Mouse (Mus musculus) lung, embryonic 15.5 days (tissue): ENCODE results near the gene Chaf1a. TPM values are rescaled to one million over a fixed set of nuclear protein-coding genes. Genes with fewer than 3 reads are reported as not detected.

Source experiments
- ATAC-seq: fragments of 200-750 bp; cut with Nextera tagmentation; 2 replicates; pipeline ENCODE4 v1.8.0; 2017; ENCODE audit warnings: moderate number of reproducible peaks, borderline replicate concordance; ENCODE audit not compliant: low FRiP score, low TSS enrichment; ENCODE audit errors: extremely low read depth
- H3K27ac ChIP-seq: fragments of 300-500 bp; sonication (generic); 2 replicates; pipeline ENCODE4 v1.5.1; 2015; ENCODE audit warnings: moderate library complexity, mild to moderate bottlenecking, inconsistent platforms
- H3K27me3 ChIP-seq: fragments of 300-500 bp; sonication (generic); 2 replicates; pipeline ENCODE4 v1.6.1; 2015; ENCODE audit warnings: inconsistent platforms
- H3K36me3 ChIP-seq: fragments of 300-500 bp; sonication (generic); 2 replicates; pipeline ENCODE4 v1.6.1; 2015; ENCODE audit warnings: inconsistent platforms
- H3K4me1 ChIP-seq: fragments of 300-500 bp; sonication (generic); 2 replicates; pipeline ENCODE4 v1.6.1; 2015; ENCODE audit warnings: inconsistent platforms
- H3K4me2 ChIP-seq: fragments of 300-500 bp; sonication (generic); 2 replicates; pipeline ENCODE4 v1.6.1; 2015; ENCODE audit warnings: inconsistent platforms, mild to moderate bottlenecking, moderate library complexity
- H3K4me3 ChIP-seq: fragments of 300-500 bp; sonication (generic); 2 replicates; pipeline ENCODE4 v1.5.1; 2015; ENCODE audit warnings: mild to moderate bottlenecking, inconsistent platforms
- H3K9ac ChIP-seq: fragments of 300-500 bp; sonication (generic); 2 replicates; pipeline ENCODE4 v1.6.1; 2015; ENCODE audit warnings: inconsistent platforms
- H3K9me3 ChIP-seq: fragments of 300-500 bp; sonication (generic); 2 replicates; pipeline ENCODE4 v1.6.1; 2016; ENCODE audit warnings: inconsistent platforms
- WGBS: fragments of 180-500 bp; shearing (Covaris S2); methylation state at CpG from one replicate; pipeline ENCODE4 v1.1.7; 2015; 5-methylcytosine and 5-hydroxymethylcytosine counted together
- polyA plus RNA-seq: library from polyadenylated mRNA; unstranded; fragments of >200 nt; fragmentation: Nextera tagmentation; extraction: Ambion mirVana; gene quantifications from 2 replicates; pipeline ENCODE4 v1.2.1, GENCODE M21; 2015

Gene Chaf1a
- polyA plus RNA-seq, 1 experiment from 2014 or later = 32.4 TPM

GRCm38 (mm10) chr17:56112743-56113142, 72.5 kb downstream of the Chaf1a start:
- Histone ChIP-seq H3K4me3 (no peak overlapping the region), H3K36me3 (no peaks in the 10 kb centered on the region), H3K4me1 (peaks cover 5% of the 10 kb centered on the region; the same call in 1 of the 2 replicates), H3K4me2 (no peak overlapping the region), H3K27me3 (peaks cover 15% of the 10 kb centered on the region), H3K9ac (no peak overlapping the region), H3K27ac (no peak overlapping the region), H3K9me3 (no peaks in the 10 kb centered on the region)
- no peak for ATAC-seq
- WGBS = 80% methylated on average over 3 of the region's 3 CpGs

- Histone ChIP-seq H3K9ac (no peak overlapping the region), H3K4me1 (peaks cover 16% of the 10 kb centered on the region), H3K4me3 (no peak overlapping the region), H3K27ac (no peak overlapping the region), H3K36me3 (no peaks in the 10 kb centered on the region), H3K4me2 (no peak overlapping the region), H3K27me3 (peaks cover 47% of the 10 kb centered on the region), H3K9me3 (no peaks in the 10 kb centered on the region)
- WGBS = 76% methylated on average over 10 of the region's 10 CpGs
- ATAC-seq = no peak
Measured at GRCm38 (mm10) chr17:56116193-56116592, 76.0 kb downstream of the Chaf1a start.

GRCm38 (mm10) chr17:56117251-56117710, 77.0 kb downstream of the Chaf1a start, which contains the start of gene Plin5:
Plin5 (minus strand) TSS chr17:56117596.
- no peak within 1 kb of the TSS for H3K9ac ChIP-seq
- peak; percentile 59 for ATAC-seq
- peaks cover 16% of the 10 kb centered on the region for H3K4me1 ChIP-seq
- peaks cover 58% of the 10 kb centered on the region for H3K27me3 ChIP-seq
- peak within 1 kb of the TSS; percentile 69 for H3K4me2 ChIP-seq
- WGBS = 1% methylated on average over 27 of the region's 27 CpGs
- H3K36me3 ChIP-seq = no peaks in the 10 kb centered on the region
- peaks cover 2% of the 10 kb centered on the region; the same call in 1 of the 2 replicates for H3K9me3 ChIP-seq
- H3K4me3 ChIP-seq = peak within 1 kb of the TSS; percentile 34
- H3K27ac ChIP-seq = no peak within 1 kb of the TSS

GRCm38 (mm10) chr17:56119431-56119830, 79.2 kb downstream of the Chaf1a start:
- 0 out of 2 replicates have a peak overlapping the region, but pooled peaks have one; percentile 6 for H3K4me3 ChIP-seq
- H3K27ac ChIP-seq = no peak overlapping the region
- H3K4me1 ChIP-seq = peaks cover 21% of the 10 kb centered on the region
- peaks cover 78% of the 10 kb centered on the region for H3K27me3 ChIP-seq
- H3K9ac ChIP-seq = no peak overlapping the region
- H3K4me2 ChIP-seq = peak overlapping the region; percentile 18
- ATAC-seq = no peak
- H3K9me3 ChIP-seq = peaks cover 8% of the 10 kb centered on the region; the same call in 1 of the 2 replicates
- WGBS = 35% methylated on average over 12 of the region's 12 CpGs
- no peaks in the 10 kb centered on the region for H3K36me3 ChIP-seq

- WGBS = 3% methylated on average over 66 of the region's 66 CpGs
- no peak for ATAC-seq
- H3K27me3 ChIP-seq = peaks cover 84% of the 10 kb centered on the region
Measured at GRCm38 (mm10) chr17:56119981-56120880, 80.0 kb downstream of the Chaf1a start.

GRCm38 (mm10) chr17:56121826-56122225, 81.6 kb downstream of the Chaf1a start, which contains the start of gene Lrg1:
Lrg1 (minus strand) TSS chr17:56122001.
- no peak within 1 kb of the TSS for H3K4me3 ChIP-seq
- H3K36me3 ChIP-seq = no peaks in the 10 kb centered on the region
- H3K4me2 ChIP-seq = no peak within 1 kb of the TSS
- 35% methylated on average over 2 of the region's 2 CpGs for WGBS
- no peak for ATAC-seq
- peaks cover 25% of the 10 kb centered on the region for H3K4me1 ChIP-seq
- peaks cover 82% of the 10 kb centered on the region for H3K27me3 ChIP-seq
- H3K9me3 ChIP-seq = peaks cover 8% of the 10 kb centered on the region; the same call in 1 of the 2 replicates
- H3K27ac ChIP-seq = no peak within 1 kb of the TSS
- no peak within 1 kb of the TSS for H3K9ac ChIP-seq

More at GRCm38 (mm10) chr17:56119981-56120880, 80.0 kb downstream of the Chaf1a start:
- Histone ChIP-seq H3K27ac (no peak overlapping the region), H3K9me3 (peaks cover 8% of the 10 kb centered on the region; the same call in 1 of the 2 replicates), H3K9ac (no peak overlapping the region), H3K36me3 (no peaks in the 10 kb centered on the region), H3K4me3 (0 out of 2 replicates have a peak overlapping the region, but pooled peaks have one; percentile 6), H3K4me1 (peaks cover 25% of the 10 kb centered on the region), H3K4me2 (peak overlapping the region; percentile 18)

Other genes with a start within 250 kb of the Chaf1a start
- 8.5 and 9.1 TPM in 2 replicates for gene Zfp119a, start 161.5 kb upstream of the Chaf1a start, polyA plus RNA-seq
- 12.2 and 13.4 TPM in 2 replicates for gene Zfp959, start 148.3 kb upstream of the Chaf1a start, polyA plus RNA-seq
- 6.7 and 6.8 TPM in 2 replicates for gene Zfp119b, start 90.9 kb upstream of the Chaf1a start, polyA plus RNA-seq
- gene Ebi3, start 87.8 kb upstream of the Chaf1a start, polyA plus RNA-seq = 1.4 and 2.1 TPM in 2 replicates
- 26.4 and 28.3 TPM in 2 replicates for gene Yju2, start 81.3 kb upstream of the Chaf1a start, polyA plus RNA-seq
- gene Shd, start 70.0 kb upstream of the Chaf1a start, polyA plus RNA-seq = 6.7 and 8.3 TPM in 2 replicates
- 7.7 and 8.1 TPM in 2 replicates for gene Fsd1, start 53.9 kb upstream of the Chaf1a start, polyA plus RNA-seq
- 17.4 and 18.3 TPM in 2 replicates for gene Stap2, start 34.9 kb upstream of the Chaf1a start, polyA plus RNA-seq
- gene Mpnd, start 34.7 kb upstream of the Chaf1a start, polyA plus RNA-seq = 103 and 116 TPM in 2 replicates
- 169 and 174 TPM in 2 replicates for gene Sh3gl1, start 3.8 kb upstream of the Chaf1a start, polyA plus RNA-seq
- 37.5 and 41.3 TPM in 2 replicates for gene Ubxn6, start 34.6 kb downstream of the Chaf1a start, polyA plus RNA-seq
- 111 and 119 TPM in 2 replicates for gene Hdgfl2, start 39.2 kb downstream of the Chaf1a start, polyA plus RNA-seq
- 0.10 and 0.19 TPM in 2 replicates for gene Plin4, start 69.4 kb downstream of the Chaf1a start, polyA plus RNA-seq
- 0.95 and 1.2 TPM in 2 replicates for gene Plin5, start 77.2 kb downstream of the Chaf1a start, polyA plus RNA-seq
- 0.55 TPM in 2 replicates for gene Lrg1, start 81.6 kb downstream of the Chaf1a start, polyA plus RNA-seq
- 2.1 TPM in 2 replicates for gene Sema6b, start 99.9 kb downstream of the Chaf1a start, polyA plus RNA-seq
- gene Tnfaip8l1, start 122.0 kb downstream of the Chaf1a start, polyA plus RNA-seq = 15.3 and 18.3 TPM in 2 replicates
- 103 TPM in 2 replicates for gene Mydgf, start 143.5 kb downstream of the Chaf1a start, polyA plus RNA-seq
- 37.1 and 37.6 TPM in 2 replicates for gene Dpp9, start 178.5 kb downstream of the Chaf1a start, polyA plus RNA-seq
- gene Fem1a, start 216.4 kb downstream of the Chaf1a start, polyA plus RNA-seq = 11.7 and 13.3 TPM in 2 replicates
- 4.2 and 4.6 TPM in 2 replicates for gene Ticam1, start 236.3 kb downstream of the Chaf1a start, polyA plus RNA-seq